Mouse (Mus musculus) heart, adult 8-10 months (tissue): ENCODE measurements around the gene 5830473C10Rik. TPM values are rescaled to one million over a fixed set of nuclear protein-coding genes. Genes with fewer than 3 reads are reported as not detected.
A peak's percentile ranks its signal among the peaks of the same experiment; 100 is the strongest.
"Not testable (repeated sequence)": the region's sequence is repeated elsewhere in the genome, so short reads cannot be mapped to it uniquely, and the experiment has no call there.

Source experiments
- DNase-seq: peaks from one replicate; pipeline ENCODE4 v3.0.0; 2022; ENCODE audit warnings: low spot score
- total RNA-seq, 4 experiments: library from RNA; stranded (reverse); gene quantifications; 2 replicates each; pipeline ENCODE4 v1.2.4; 2022

The 5830473C10Rik gene
- total RNA-seq, 4 experiments from 2014 or later, result not detected

- DNase-seq, result no peak
These were observed 34.0 kb downstream of the 5830473C10Rik start for GRCm38 (mm10) chr5:90594945-90595344.

DNA sequence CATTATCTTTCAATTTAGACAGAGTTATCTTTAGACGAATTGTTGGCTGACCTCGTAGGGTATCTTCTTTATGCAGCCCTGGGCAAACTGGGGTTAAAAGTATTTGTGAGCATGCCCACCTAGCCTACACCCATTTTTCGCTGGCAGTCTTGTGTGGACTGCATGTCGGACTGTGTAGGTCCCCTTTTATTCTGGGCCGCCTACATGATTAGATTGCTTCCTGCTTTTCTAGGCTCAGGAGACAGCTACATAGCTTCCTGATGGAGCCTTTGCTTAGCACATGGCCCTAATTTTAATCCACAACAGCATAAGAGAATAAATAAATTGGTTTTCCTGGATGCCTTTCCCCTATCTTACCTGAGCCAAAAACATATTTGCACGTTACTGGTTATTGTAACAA lies 35.2 kb downstream of the 5830473C10Rik start:
- DNase-seq, result no peak

GRCm38 (mm10) chr5:90601469-90601868 lies 40.6 kb downstream of the 5830473C10Rik start:
- DNase-seq, result peak; percentile 34

DNA sequence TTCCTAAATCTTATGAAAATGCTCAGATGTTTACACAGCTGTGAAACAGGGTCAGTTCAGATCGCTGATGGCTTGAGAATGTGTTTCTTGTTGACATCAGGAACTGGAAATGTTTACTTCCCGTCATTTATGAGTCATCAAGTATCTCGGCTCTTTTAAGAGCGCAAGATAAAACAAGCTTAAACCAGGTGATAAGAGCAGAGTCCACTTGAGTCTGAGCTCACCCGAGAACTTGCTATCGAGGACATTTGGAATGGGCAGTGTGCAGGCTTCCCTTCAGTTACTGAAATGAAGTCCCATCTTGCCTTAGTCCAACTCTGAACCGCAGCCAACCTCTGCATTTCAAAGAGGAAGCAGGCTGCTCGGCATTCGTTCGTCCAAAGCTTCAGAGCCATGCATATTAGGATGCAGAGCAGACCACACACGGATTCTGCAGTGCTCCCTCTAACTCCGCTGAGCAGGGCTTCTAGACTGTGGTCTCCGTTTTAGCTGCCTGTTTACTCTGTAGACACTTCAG lies 42.6 kb downstream of the 5830473C10Rik start:
- peak; percentile 10 for DNase-seq

GRCm38 (mm10) chr5:90608906-90609305 lies 48.0 kb downstream of the 5830473C10Rik start:
- peak; percentile 7 for DNase-seq

DNA sequence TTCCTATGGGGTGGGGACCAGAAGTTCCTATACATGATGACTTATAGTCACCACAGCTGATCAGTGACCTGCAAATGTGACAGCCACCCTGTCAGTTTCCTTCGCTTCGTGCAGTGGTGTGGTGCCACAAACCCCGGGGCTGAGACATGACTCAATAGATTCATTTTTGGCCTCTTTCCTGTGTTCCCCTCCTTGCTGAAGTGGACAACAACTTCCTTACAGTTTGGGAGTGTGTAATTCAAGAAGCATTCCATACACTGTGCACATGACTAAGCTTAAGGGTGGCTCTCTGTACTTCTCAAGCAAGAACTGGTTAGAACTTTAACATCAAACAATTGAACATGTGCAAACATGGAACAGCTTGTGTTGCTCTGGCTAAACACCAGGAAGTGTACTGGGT lies 50.5 kb downstream of the 5830473C10Rik start:
- no peak for DNase-seq

DNA sequence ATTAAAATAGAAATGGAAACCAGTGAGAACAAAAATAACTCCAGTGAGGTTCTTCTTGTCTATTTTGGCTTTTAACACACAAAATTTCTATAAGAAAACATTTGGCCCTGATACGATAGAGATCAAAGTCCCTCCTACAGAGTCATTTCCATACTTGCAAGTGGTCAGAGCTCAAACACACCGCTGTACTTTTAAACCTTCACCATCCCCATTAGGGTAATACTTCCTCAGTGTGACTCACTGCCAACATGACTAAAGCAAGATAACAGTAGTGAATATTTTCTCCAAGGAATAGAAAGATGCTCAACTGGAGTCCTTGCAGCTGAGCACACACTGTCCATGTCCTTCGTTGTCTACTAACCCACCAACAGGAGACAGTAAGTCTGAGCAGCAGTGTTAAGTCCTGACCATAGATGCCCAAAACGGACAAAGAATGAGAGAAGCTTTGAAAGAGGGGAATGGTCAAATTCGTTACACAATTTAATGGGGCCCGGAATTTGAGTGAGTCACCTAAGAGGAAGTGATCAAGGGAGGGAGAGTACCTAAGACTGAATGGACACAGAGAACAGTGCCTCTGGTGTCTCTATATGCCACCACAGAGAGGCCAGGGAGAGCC lies 51.2 kb downstream of the 5830473C10Rik start:
- DNase-seq, result no peak

GRCm38 (mm10) chr5:90612751-90613150 lies 51.8 kb downstream of the 5830473C10Rik start:
- DNase-seq, result not testable (repeated sequence)

DNA sequence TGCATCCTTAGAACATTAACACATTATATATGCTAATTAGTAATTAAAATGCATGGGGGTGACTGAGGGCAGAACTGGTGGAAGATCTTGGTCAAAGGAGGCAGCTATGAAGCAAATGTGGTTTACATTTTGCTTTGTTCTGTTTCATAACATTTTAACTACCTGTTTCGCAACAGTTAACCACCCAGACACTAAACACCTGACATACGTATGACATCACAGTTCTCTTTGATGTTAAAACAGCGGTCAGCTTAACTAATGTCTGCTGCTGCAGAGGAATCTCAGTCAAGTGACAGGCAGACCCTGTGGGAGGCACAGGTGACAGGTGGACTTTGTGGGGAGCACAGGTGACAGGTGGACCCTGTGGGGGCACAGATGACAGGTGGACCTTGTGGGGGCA lies 57.0 kb downstream of the 5830473C10Rik start:
- DNase-seq, result no peak

- no peak for DNase-seq
These were observed 60.4 kb downstream of the 5830473C10Rik start for GRCm38 (mm10) chr5:90621316-90621715.

DNA sequence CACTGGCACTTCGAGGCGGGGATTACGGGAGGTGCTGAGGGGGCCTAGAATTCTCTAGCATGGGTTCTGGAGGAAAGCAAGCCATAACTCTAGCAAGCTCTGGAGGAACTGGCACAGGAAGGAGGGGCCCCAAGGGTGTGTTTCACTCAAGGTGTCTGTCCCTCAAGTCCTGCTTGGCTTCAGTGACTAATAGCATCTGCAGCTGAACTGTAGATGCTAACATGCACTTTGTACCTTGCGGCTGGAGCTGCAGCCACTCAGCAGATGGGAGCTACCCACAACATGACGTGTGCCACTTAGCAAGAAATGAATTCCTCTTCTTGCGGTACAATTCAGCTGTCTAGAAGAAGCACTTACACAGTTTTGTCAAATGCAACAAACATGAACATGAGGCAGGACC lies 60.8 kb downstream of the 5830473C10Rik start:
- no peak for DNase-seq

GRCm38 (mm10) chr5:90623209-90623608 lies 62.3 kb downstream of the 5830473C10Rik start:
- no peak for DNase-seq

DNA sequence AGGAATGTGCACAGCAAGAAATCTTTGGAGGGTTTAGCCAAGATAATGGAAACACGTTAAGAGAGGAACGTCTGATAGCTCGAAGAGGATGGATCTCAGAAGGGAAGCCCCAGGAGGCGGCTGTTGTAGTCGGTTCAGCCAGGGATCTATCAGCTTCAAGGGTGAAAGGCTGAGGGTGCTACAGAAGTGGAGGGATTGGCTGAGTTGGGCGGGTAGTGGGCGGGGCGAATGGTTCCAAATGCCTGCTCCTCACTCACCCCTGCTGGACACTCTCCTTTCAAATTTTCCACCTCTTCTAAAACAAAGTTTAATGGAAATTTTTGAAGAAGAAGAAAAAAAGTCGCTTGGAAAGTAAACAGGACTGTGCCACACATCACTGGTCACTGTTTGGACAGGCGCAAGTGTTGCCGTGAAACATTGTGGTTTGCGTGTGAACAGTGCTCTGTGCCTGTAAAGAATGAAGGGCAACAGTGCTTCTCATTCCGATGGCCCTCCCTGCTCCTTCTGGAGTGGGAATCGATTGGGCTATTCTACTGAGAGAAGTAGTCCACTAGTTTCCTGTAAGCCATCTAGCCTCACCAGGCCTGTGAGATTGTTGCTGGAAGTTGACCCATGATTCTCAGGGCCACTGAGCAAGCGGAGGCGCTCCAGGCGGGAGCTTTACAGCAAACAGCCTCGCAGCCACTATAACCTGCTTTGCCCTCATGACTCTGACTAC lies 64.0 kb downstream of the 5830473C10Rik start:
- no peak for DNase-seq

DNA sequence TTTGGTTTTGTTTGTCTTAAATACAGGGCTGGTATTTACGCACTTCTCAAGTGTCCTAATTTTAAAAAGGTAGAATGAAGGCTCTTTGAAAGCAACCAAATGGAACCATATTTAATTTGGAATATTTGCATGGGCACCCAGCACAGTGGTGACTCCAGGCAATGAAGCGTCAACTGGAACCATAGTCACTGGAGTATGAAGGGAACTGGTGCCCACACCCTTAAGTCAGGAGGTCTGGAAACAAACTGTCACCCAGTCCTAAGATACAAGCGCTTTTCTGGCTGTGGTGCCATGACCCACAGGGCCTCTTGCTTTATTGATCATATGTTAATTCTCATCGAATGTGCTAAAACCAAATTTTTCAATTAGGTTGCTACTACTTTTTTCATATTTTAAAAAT lies 66.5 kb downstream of the 5830473C10Rik start:
- DNase-seq, result no peak

- no peak for DNase-seq
These were observed 67.1 kb downstream of the 5830473C10Rik start for GRCm38 (mm10) chr5:90628011-90628410.

- no peak for DNase-seq
These were observed 67.6 kb downstream of the 5830473C10Rik start for GRCm38 (mm10) chr5:90628530-90628929.

- no peak for DNase-seq
These were observed 74.0 kb downstream of the 5830473C10Rik start for GRCm38 (mm10) chr5:90634885-90635284.

DNA sequence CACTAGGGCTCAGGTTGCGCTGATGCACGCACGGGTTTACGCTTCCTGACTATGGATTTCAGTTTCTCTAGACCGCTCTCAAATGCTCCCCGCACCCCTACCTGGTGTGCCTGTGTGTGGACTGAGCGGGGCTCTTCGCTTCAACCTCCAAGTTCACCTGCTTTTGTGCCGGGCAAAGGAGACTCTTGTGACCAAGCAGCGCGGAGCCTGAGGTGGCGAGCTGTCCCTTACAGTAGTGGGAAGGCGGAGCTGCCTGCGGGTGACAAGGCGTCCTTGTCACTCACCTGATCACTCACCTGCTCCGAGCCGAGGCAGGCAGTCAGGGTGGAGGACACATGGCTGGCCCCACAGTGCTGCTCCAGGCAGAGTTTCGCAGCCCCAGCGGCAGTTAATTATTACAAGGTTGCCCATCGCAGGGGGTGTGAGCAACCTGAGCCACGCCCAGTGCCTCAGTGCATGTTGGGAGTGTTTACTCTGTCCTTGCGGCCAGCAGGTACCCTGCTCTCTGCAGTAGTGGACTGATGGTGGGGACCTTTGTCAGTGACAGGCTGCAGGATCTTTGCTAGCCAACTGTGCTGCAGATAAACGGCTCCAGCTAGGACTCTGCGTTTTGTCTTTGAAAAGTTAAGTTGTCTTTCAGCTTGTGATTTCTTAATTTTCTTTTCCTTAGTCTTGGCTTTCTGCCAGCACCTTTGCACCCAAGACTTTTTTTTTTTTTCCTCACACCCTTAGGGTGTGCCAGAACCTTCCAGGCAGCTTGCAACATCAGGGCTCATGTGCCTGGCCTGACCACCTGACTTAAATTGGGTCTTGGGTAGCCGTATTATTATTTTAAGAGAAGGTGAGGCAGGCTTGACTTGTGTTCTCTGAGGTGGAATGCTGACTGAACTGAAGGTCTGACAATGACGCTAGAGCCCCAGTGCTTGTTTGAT lies 79.6 kb downstream of the 5830473C10Rik start, which contains the start of gene Rassf6:
Gene Rassf6, minus strand, starts transcription at position 372 of the 932 bp plus-strand sequence.
- no peak for DNase-seq

DNA sequence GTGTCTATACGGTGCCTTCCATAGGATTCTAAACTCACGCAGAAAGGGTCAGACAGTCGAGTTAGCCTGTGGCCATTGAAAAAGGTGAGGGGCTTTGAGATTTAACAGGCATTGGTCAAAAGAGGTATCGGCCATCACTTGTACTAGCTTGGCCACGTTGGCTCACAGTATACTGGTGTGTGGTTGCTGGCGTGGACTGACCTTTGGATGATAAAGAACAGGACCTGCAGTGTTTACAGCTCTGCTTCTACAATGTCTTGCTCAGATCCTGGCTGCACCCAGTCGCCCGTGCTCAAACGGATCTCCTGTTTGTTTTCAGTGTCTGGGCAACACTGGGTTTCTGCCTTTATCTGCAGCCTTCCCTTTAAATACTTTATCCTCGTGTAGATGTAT lies 80.3 kb downstream of the 5830473C10Rik start:
- no peak for DNase-seq

- no peak for DNase-seq
These were observed 84.7 kb downstream of the 5830473C10Rik start for GRCm38 (mm10) chr5:90645579-90645978.

DNA sequence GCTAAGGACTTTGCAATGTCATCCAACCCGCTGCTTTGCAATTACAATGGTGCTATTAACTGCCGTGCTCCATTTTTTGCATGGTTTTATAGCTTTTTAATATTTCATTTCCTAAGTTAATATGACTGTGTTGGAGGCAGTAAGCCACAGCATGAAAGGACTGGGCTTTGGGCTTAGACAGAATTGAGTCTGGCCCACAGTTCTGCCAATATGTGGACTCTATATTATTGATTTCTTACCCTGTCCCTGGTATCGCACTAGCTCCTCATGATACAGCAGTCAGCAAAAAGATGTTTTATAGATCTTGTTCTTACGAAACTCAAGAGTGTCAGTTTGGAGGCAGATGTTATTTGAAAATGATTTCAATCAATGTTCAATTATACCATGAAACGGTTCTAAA lies 85.5 kb downstream of the 5830473C10Rik start:
- no peak for DNase-seq
